Mouse (Mus musculus) cortical plate, adult 2 months (tissue): Measurements from ENCODE around the gene Epha4.

Experiments
- CTCF ChIP-seq: fragments of 200-500 bp; IDR thresholded peaks from 2 replicates; pipeline ENCODE4 v1.5.1; 2011; ENCODE audit warnings: mild to moderate bottlenecking, control low read depth, low read length; ENCODE audit not compliant: insufficient read depth; ENCODE audit errors: extremely low read depth
- POLR2A ChIP-seq: fragments of 200-500 bp; IDR thresholded peaks from 2 replicates; pipeline ENCODE4 v1.6.1; 2011; ENCODE audit warnings: mild to moderate bottlenecking, low read length, control low read depth; ENCODE audit not compliant: insufficient read depth; ENCODE audit errors: extremely low read depth

GRCm38 (mm10) chr1:77440512-77440911 lies 74.4 kb downstream of the Epha4 start:
- TF ChIP-seq CTCF = no peak
- TF ChIP-seq POLR2A = no peak
